Mouse (Mus musculus): ENCODE results near the gene Tmem165. TPM values are rescaled to one million over a fixed set of nuclear protein-coding genes. Genes with fewer than 3 reads are reported as not detected.

The Tmem165 gene
- polyA plus RNA-seq, 1 experiment from 2014 or later, result 112 TPM

DNA sequence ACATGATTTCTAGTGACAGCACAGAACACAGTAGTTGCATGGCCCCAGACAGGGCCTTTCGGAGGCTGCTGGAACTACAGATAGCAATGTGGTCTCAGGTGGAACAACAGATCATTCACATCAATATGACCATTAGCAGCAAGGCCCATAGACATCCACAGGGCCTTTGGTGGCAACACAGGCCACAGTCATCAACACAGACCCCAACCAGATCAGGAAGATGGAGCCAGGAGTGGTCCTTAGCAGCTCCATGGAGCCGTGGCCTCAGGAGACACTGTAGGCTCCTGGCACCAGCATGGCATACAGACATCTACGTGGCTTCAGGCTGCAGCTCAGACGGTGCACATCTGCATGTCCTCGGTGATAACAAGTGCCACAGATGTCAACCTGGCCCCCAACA lies 20.8 kb upstream of the Tmem165 start:
- 72% methylated on average over 5 of the region's 5 CpGs for WGBS
- DNase-seq (ENCODE audit: low spot score) (no peak), ATAC-seq (no peak)
- no peaks in the 10 kb centered on the region for H3K27me3 ChIP-seq (replicated peaks; ENCODE audit: insufficient read depth, low read length)
- H3K4me2 ChIP-seq (replicated peaks; ENCODE audit: low read depth, low read length), result no peak overlapping the region
- no peaks in the 10 kb centered on the region for H3K36me3 ChIP-seq (ENCODE audit: insufficient read depth, low read length)
- no peak overlapping the region for H3K4me3 ChIP-seq (ENCODE audit: low read depth, low read length)
- H3K9ac ChIP-seq (replicated peaks; ENCODE audit: low read depth), result no peak overlapping the region
- H3K4me1 ChIP-seq (ENCODE audit: insufficient read depth, low read depth, low read length), result no peaks in the 10 kb centered on the region
- H3K9me3 ChIP-seq (ENCODE audit: low read length), result no peaks in the 10 kb centered on the region
- H3K27ac ChIP-seq (ENCODE audit: low read length), result no peak overlapping the region
- TF ChIP-seq CTCF (IDR thresholded peaks at IDR 0.05) (no peak), EP300 (IDR thresholded peaks at IDR 0.05) (no peak)

DNA sequence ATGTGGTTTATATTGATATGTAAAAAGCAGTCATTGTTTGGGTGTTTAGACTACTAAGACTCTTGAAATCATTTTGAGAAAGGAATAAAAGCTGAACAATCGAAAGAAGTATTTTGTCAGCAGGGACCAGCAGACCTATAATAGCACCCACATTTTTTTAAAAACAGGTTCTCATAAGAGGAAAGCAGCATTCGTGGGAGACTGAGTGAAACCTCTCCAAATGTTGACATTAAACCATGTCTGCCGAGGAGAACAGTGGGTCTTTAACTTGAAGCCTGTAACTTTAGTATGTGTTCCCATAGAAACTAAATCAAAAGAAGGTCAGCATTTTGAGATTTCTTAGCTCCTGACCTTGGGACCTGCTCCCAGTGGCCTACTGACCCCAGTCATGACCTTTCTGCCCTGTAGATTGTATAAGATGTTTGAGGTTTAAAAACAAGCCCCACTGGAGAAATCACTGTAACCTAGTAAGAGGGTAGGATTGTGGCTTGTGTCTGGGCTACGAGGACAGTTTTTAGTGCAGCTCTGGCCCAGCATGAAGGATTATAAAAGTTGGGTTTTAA lies 19.8 kb upstream of the Tmem165 start:
- 51% methylated on average over 4 of the region's 4 CpGs for WGBS
- no peak overlapping the region for H3K9ac ChIP-seq (replicated peaks; ENCODE audit: low read depth)
- H3K4me1 ChIP-seq (ENCODE audit: insufficient read depth, low read depth, low read length), result no peaks in the 10 kb centered on the region
- no peaks in the 10 kb centered on the region for H3K27me3 ChIP-seq (replicated peaks; ENCODE audit: insufficient read depth, low read length)
- H3K4me3 ChIP-seq (ENCODE audit: low read depth, low read length), result no peak overlapping the region
- DNase-seq (ENCODE audit: low spot score) (peak; percentile 53), ATAC-seq (peak; percentile 54)
- no peaks in the 10 kb centered on the region for H3K9me3 ChIP-seq (ENCODE audit: low read length)
- H3K27ac ChIP-seq (ENCODE audit: low read length), result no peak overlapping the region
- no peaks in the 10 kb centered on the region for H3K36me3 ChIP-seq (ENCODE audit: insufficient read depth, low read length)
- no peak overlapping the region for H3K4me2 ChIP-seq (replicated peaks; ENCODE audit: low read depth, low read length)
- TF ChIP-seq EP300 (IDR thresholded peaks at IDR 0.05) (no peak), CTCF (IDR thresholded peaks at IDR 0.05) (no peak)

DNA sequence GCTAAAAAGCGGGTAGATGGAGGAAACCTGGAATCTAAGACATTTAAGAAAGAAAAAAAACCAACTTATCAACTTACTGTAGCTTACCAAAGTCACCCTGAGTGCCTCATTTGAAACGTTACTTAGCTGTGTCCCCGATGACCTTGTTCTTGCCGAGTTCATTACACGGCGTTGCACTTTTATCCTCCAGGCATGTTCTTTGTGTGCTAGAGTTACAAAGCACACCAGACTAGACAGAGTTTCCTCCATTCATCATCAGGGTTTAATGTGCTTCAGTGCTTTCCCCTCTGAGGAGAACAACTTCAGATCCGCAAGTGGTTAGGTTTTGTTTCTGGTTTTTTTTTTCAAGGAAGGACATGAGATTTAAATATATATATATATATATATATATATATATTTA lies 18.9 kb upstream of the Tmem165 start:
- Histone ChIP-seq H3K4me1 (ENCODE audit: insufficient read depth, low read depth, low read length) (no peaks in the 10 kb centered on the region), H3K4me3 (ENCODE audit: low read depth, low read length) (no peak overlapping the region), H3K36me3 (ENCODE audit: insufficient read depth, low read length) (no peaks in the 10 kb centered on the region), H3K27ac (ENCODE audit: low read length) (no peak overlapping the region), H3K27me3 (replicated peaks; ENCODE audit: insufficient read depth, low read length) (no peaks in the 10 kb centered on the region), H3K9ac (replicated peaks; ENCODE audit: low read depth) (no peak overlapping the region), H3K9me3 (ENCODE audit: low read length) (no peaks in the 10 kb centered on the region), H3K4me2 (replicated peaks; ENCODE audit: low read depth, low read length) (no peak overlapping the region)
- TF ChIP-seq CTCF (IDR thresholded peaks at IDR 0.05), result no peak
- TF ChIP-seq EP300 (IDR thresholded peaks at IDR 0.05), result no peak
- WGBS, result 75% methylated on average over 7 of the region's 7 CpGs
- ATAC-seq, result no peak
- no peak for DNase-seq (ENCODE audit: low spot score)

DNA sequence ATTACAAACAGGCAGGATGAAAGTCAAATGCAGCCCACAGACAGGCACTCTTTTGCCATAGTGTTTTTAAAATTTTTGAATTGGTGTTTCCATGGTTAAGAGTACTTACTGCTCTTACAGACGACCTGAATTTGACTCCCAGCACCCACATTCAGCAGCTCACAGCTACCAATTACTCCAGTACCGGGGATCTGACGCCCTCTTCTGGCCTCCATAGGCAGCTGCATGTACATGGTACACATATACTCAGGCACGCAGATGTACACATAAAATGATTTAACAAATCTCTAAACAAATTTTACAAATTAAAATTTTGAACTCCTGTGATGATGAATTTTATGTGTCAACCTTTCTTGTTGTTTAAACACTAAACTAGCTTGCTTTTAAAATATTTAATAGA lies 13.2 kb upstream of the Tmem165 start:
- Histone ChIP-seq H3K4me2 (replicated peaks; ENCODE audit: low read depth, low read length) (no peak overlapping the region), H3K9ac (replicated peaks; ENCODE audit: low read depth) (no peak overlapping the region)

DNA sequence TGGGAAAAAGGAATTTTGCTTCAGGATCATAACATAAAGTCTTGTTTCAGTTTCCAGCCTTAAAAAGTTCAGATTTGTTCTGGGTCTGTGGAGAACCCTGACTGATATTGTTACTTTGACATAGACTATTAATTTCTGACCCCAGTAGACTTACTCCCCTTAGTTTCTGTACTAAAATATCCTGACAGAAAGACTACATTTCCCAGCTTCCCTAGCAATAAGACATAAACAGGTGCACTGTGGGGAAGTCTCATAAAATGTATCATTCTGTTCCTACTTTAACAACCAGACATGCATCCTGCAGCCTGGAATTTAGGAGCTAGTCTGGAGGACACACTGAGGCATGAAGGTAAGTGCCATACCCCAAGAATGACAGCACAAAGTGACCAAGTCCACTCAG lies 12.6 kb upstream of the Tmem165 start:
- DNase-seq (ENCODE audit: low spot score), result no peak
- Histone ChIP-seq H3K36me3 (ENCODE audit: insufficient read depth, low read length) (no peaks in the 10 kb centered on the region), H3K4me3 (ENCODE audit: low read depth, low read length) (no peak overlapping the region), H3K9ac (replicated peaks; ENCODE audit: low read depth) (no peak overlapping the region), H3K9me3 (ENCODE audit: low read length) (no peaks in the 10 kb centered on the region), H3K27ac (ENCODE audit: low read length) (no peak overlapping the region), H3K4me1 (ENCODE audit: insufficient read depth, low read depth, low read length) (no peaks in the 10 kb centered on the region), H3K27me3 (replicated peaks; ENCODE audit: insufficient read depth, low read length) (no peaks in the 10 kb centered on the region), H3K4me2 (replicated peaks; ENCODE audit: low read depth, low read length) (no peak overlapping the region)
- TF ChIP-seq CTCF (IDR thresholded peaks at IDR 0.05) (no peak), EP300 (IDR thresholded peaks at IDR 0.05) (no peak)
- ATAC-seq, result no peak

More for the DNA sequence above, 13.2 kb upstream of the Tmem165 start:
- H3K36me3 ChIP-seq (ENCODE audit: insufficient read depth, low read length), result no peaks in the 10 kb centered on the region
- no peak overlapping the region for H3K4me3 ChIP-seq (ENCODE audit: low read depth, low read length)
- H3K9me3 ChIP-seq (ENCODE audit: low read length), result no peaks in the 10 kb centered on the region
- WGBS, result 68% methylated on average over 4 of the region's 4 CpGs
- TF ChIP-seq EP300 (IDR thresholded peaks at IDR 0.05) (no peak), CTCF (IDR thresholded peaks at IDR 0.05) (no peak)
- H3K27me3 ChIP-seq (replicated peaks; ENCODE audit: insufficient read depth, low read length), result no peaks in the 10 kb centered on the region
- no peak overlapping the region for H3K27ac ChIP-seq (ENCODE audit: low read length)
- no peaks in the 10 kb centered on the region for H3K4me1 ChIP-seq (ENCODE audit: insufficient read depth, low read depth, low read length)
- DNase-seq (ENCODE audit: low spot score) (no peak), ATAC-seq (no peak)

DNA sequence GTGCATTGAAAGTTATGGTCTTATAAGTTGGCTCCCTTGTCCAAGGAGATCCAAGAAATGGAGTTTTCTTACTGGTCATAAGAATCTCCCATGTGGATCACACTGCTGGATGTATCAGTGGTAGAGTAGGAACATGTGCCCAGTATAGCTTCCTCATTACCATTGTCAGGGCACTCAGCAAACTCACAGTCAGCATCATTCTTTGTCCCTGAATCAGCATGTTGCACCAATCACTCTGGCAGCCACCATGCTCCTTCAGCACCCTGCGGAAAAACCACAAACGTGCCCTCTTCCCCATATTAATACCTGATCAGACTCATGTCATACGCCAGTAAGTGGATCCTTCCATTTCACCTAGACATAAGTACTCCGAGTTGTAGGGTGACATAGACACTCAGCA lies 8.6 kb upstream of the Tmem165 start:
- no peak overlapping the region for H3K27ac ChIP-seq (ENCODE audit: low read length)
- H3K36me3 ChIP-seq (ENCODE audit: insufficient read depth, low read length), result no peaks in the 10 kb centered on the region
- no peak overlapping the region for H3K9ac ChIP-seq (replicated peaks; ENCODE audit: low read depth)
- H3K27me3 ChIP-seq (replicated peaks; ENCODE audit: insufficient read depth, low read length), result no peaks in the 10 kb centered on the region
- H3K4me2 ChIP-seq (replicated peaks; ENCODE audit: low read depth, low read length), result no peak overlapping the region
- no peaks in the 10 kb centered on the region for H3K9me3 ChIP-seq (ENCODE audit: low read length)
- no peak overlapping the region for H3K4me3 ChIP-seq (ENCODE audit: low read depth, low read length)
- ATAC-seq (no peak), DNase-seq (ENCODE audit: low spot score) (no peak)
- H3K4me1 ChIP-seq (ENCODE audit: insufficient read depth, low read depth, low read length), result peaks cover 4% of the 10 kb centered on the region; the same call in 1 of the 2 replicates
- TF ChIP-seq EP300 (IDR thresholded peaks at IDR 0.05), result no peak
- TF ChIP-seq CTCF (IDR thresholded peaks at IDR 0.05), result no peak
- WGBS, result 84% methylated on average over 4 of the region's 4 CpGs

DNA sequence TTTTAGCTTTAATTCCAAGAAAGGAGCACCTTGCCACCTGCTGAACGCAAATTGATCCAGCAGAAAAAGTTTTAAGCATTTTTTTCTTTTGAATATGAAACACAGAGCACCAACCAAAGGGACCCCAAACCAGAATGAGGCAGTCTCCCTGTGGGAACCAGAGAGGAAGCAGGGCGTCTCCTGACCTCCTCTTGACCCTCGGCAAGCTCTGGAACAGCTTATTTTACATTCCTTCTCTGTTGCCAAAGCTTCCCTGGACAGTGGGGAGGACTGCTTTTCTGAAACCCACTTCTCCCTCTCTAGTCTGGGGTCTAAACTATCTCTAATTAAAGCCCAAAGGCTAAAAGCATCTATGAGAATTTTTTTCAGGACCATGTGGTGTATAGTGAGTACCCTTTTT lies 7.3 kb upstream of the Tmem165 start:
- Histone ChIP-seq H3K9me3 (ENCODE audit: low read length) (no peaks in the 10 kb centered on the region), H3K27ac (ENCODE audit: low read length) (peak overlapping the region; percentile 55; the same call in 1 of the 2 replicates), H3K4me3 (ENCODE audit: low read depth, low read length) (no peak overlapping the region), H3K36me3 (ENCODE audit: insufficient read depth, low read length) (no peaks in the 10 kb centered on the region), H3K9ac (replicated peaks; ENCODE audit: low read depth) (no peak overlapping the region), H3K4me2 (replicated peaks; ENCODE audit: low read depth, low read length) (no peak overlapping the region), H3K27me3 (replicated peaks; ENCODE audit: insufficient read depth, low read length) (no peaks in the 10 kb centered on the region), H3K4me1 (ENCODE audit: insufficient read depth, low read depth, low read length) (peaks cover 4% of the 10 kb centered on the region; the same call in 1 of the 2 replicates)
- 30% methylated on average over 3 of the region's 3 CpGs for WGBS
- TF ChIP-seq CTCF (IDR thresholded peaks at IDR 0.05), result no peak
- TF ChIP-seq EP300 (IDR thresholded peaks at IDR 0.05), result no peak
- peak; percentile 87 for ATAC-seq
- DNase-seq (ENCODE audit: low spot score), result peak; percentile 61
